In genomic region chr1:165818145-165818860, GRCm38 (mm10) we compare ENCODE assay signal across 11 mouse cellular contexts. TPM values are rescaled to one million over a fixed set of nuclear protein-coding genes. Genes with fewer than 3 reads are reported as not detected.
DNase-seq lines count a peak whose midpoint lies in the region; ATAC-seq and TF ChIP-seq lines count a peak whose summit lies in the region.
"Had no signal": no experiment of that assay in that cellular context is flagged by ENCODE, and none has a peak within 500 bp of the region (broad histone marks: within the 10 kb centered on the region; RNA-seq: fewer than 3 reads in every experiment).

No protein-coding gene starts in this region.

- DNase-seq in embryo, embryonic 10 days (ENCODE audit: low spot score): peak; percentile 72
- no peak for DNase-seq in embryo, embryonic 9.5 days (ENCODE audit: extremely low spot score)
- peak; percentile 24 for DNase-seq in kidney, postnatal 0 days (ENCODE audit: low spot score)
- DNase-seq in kidney, postnatal 36 days: no peak
- peak; percentile 79 to 84 (median 81) for DNase-seq in liver, embryonic 14.5 days (ENCODE audit: low read depth in 3 of 3, low spot score in 3 of 3)
- peak; percentile 13 to 16 for DNase-seq in spleen, postnatal 14 days (ENCODE audit: low spot score in 2 of 2)
- no peak for DNase-seq in layer of hippocampus, postnatal 36 days
- no peak for DNase-seq in kidney, postnatal 25 days

- ATAC-seq in kidney, postnatal 0 days (replicated peaks; ENCODE audit: low FRiP score, low read depth): no peak
- ATAC-seq in liver, embryonic 14.5 days (ENCODE audit: insufficient read depth): peak; percentile 99
- ATAC-seq: inflammation-experienced regulatory T-cells, adult 6 months had no signal

- H3K27ac ChIP-seq in kidney, postnatal 0 days: no peak overlapping the region
- H3K27ac ChIP-seq in liver, embryonic 14.5 days: peak overlapping the region; percentile 74
- H3K27ac ChIP-seq: embryonic facial prominence, embryonic 15.5 days; left cerebral cortex, adult 2 months had no signal

- no peak overlapping the region for H3K9ac ChIP-seq in kidney, postnatal 0 days (ENCODE audit: low read depth, low read length)
- H3K9ac ChIP-seq in liver, embryonic 14.5 days (replicated peaks): peak overlapping the region; percentile 58
- H3K9ac ChIP-seq: embryonic facial prominence, embryonic 15.5 days had no signal

- no peaks in the 10 kb centered on the region for H3K27me3 ChIP-seq in kidney, postnatal 0 days (ENCODE audit: insufficient read depth, low read length)
- peaks cover 6% of the 10 kb centered on the region for H3K27me3 ChIP-seq in liver, embryonic 14.5 days (ENCODE audit: control insufficient read depth, insufficient read depth, low read length)

- H3K36me3 ChIP-seq in kidney, postnatal 0 days (ENCODE audit: insufficient read depth, low read length): no peaks in the 10 kb centered on the region
- no peaks in the 10 kb centered on the region for H3K36me3 ChIP-seq in liver, embryonic 14.5 days (replicated peaks; ENCODE audit: control insufficient read depth, insufficient read depth, low read depth)
- H3K36me3 ChIP-seq: embryonic facial prominence, embryonic 15.5 days had no signal

- H3K9me3 ChIP-seq in kidney, postnatal 0 days (replicated peaks; ENCODE audit: low read length): no peaks in the 10 kb centered on the region
- no peaks in the 10 kb centered on the region for H3K9me3 ChIP-seq in liver, embryonic 14.5 days (ENCODE audit: control insufficient read depth, low read length)
- H3K9me3 ChIP-seq: embryonic facial prominence, embryonic 15.5 days had no signal

- TF ChIP-seq CTCF in kidney, postnatal 0 days (IDR thresholded peaks at IDR 0.05; ENCODE audit: low read depth): no peak
- TF ChIP-seq CTCF in liver, embryonic 14.5 days (IDR thresholded peaks at IDR 0.05; ENCODE audit: low read depth): peak; percentile 41

- H3K4me3 ChIP-seq in kidney, postnatal 0 days (replicated peaks; ENCODE audit: low read depth, low read length): no peak overlapping the region
- peak overlapping the region in 1 of 2 experiments; percentile 10; a peak in 1 of 4 replicates for H3K4me3 ChIP-seq in liver, embryonic 14.5 days (ENCODE audit: insufficient read depth in 1 of 2, low read depth in 2 of 2, low read length in 2 of 2)
- H3K4me3 ChIP-seq: embryonic facial prominence, embryonic 15.5 days; left cerebral cortex, adult 2 months had no signal

- 56% methylated on average over 8 of the region's 8 CpGs for WGBS in kidney, postnatal 0 days
- WGBS in liver, embryonic 14.5 days (ENCODE audit: insufficient replicate concordance): 11% methylated on average over 8 of the region's 8 CpGs

- H3K4me2 ChIP-seq in kidney, postnatal 0 days (ENCODE audit: low read length): no peak overlapping the region
- peak overlapping the region; percentile 58 for H3K4me2 ChIP-seq in liver, embryonic 14.5 days (ENCODE audit: low read depth)
- H3K4me2 ChIP-seq: embryonic facial prominence, embryonic 15.5 days had no signal

- no peaks in the 10 kb centered on the region; the same call in 1 of the 2 replicates for H3K4me1 ChIP-seq in kidney, postnatal 0 days (replicated peaks; ENCODE audit: insufficient read depth, low read length)
- H3K4me1 ChIP-seq in liver, embryonic 14.5 days (replicated peaks; ENCODE audit: control insufficient read depth in 2 of 2, insufficient read depth in 2 of 2, low read length in 1 of 2): peaks cover 28 to 29% of the 10 kb centered on the region in 2 experiments

- TF ChIP-seq EP300 in liver, embryonic 14.5 days (IDR thresholded peaks at IDR 0.05; ENCODE audit: low read depth): peak; percentile 97

RNA-seq across cellular contexts. Expression of gene Cd247, which starts 29.8 kb away (rescaled TPM):
- polyA plus RNA-seq in kidney, postnatal 0 days (2015; fragmentation: Nextera tagmentation; extraction: Ambion mirVana): 0.47 and 0.67 TPM in 2 replicates
- polyA plus RNA-seq in liver, embryonic 14.5 days (2012; rRNA removed): 0.04 and 0.07 TPM in 2 replicates
- 0.16 and 0.47 TPM in 2 replicates for polyA plus RNA-seq in liver, embryonic 14.5 days (2014; fragmentation: Nextera tagmentation; extraction: Ambion mirVana)
- total RNA-seq in layer of hippocampus, postnatal 36 days (2021): not detected
- total RNA-seq: left cerebral cortex, adult 2 months had no signal

RNA-seq across cellular contexts. Expression of gene Creg1, which starts 54.8 kb away (rescaled TPM):
- polyA plus RNA-seq in kidney, postnatal 0 days (2015; fragmentation: Nextera tagmentation; extraction: Ambion mirVana): 89.9 and 90.2 TPM in 2 replicates
- polyA plus RNA-seq in liver, embryonic 14.5 days (2012; rRNA removed): 81.8 and 106 TPM in 2 replicates
- polyA plus RNA-seq in liver, embryonic 14.5 days (2014; fragmentation: Nextera tagmentation; extraction: Ambion mirVana): 369 and 390 TPM in 2 replicates
- total RNA-seq in layer of hippocampus, postnatal 36 days (2021): 10 to 100 TPM; 21.3 to 35.2 TPM

Comparison
In these comparisons a context has a peak if more than half of its experiments do, and no peak if none do; other contexts are left out.
1. DNase-seq: peak in embryo, embryonic 10 days (single experiment), kidney, postnatal 0 days (single experiment), liver, embryonic 14.5 days (3 of 3) and spleen, postnatal 14 days (2 of 2); none in embryo, embryonic 9.5 days (single experiment), kidney, postnatal 36 days (0 of 2), layer of hippocampus, postnatal 36 days (0 of 2) and kidney, postnatal 25 days (0 of 2).